Mouse (Mus musculus) heart, postnatal 0 days (tissue): ENCODE data around the gene Hddc3.

Source experiments
- CTCF ChIP-seq: IDR thresholded peaks from 2 replicates; pipeline ENCODE4 v1.5.1; 2016; ENCODE audit warnings: antibody characterized with exemption, control low read depth, low read depth
- EP300 ChIP-seq: IDR thresholded peaks from 2 replicates; pipeline ENCODE4 v1.6.1; 2016; ENCODE audit warnings: antibody characterized with exemption, low read depth

GRCm38 (mm10) chr7:80379531-80379930, 36.6 kb downstream of the Hddc3 start:
- TF ChIP-seq CTCF: peak; percentile 40
- no peak for TF ChIP-seq EP300
